Mouse (Mus musculus): ENCODE data around the gene Mmp9. TPM values are rescaled to one million over a fixed set of nuclear protein-coding genes. Genes with fewer than 3 reads are reported as not detected.

Gene Mmp9
- total and polyA plus RNA-seq, 2 experiments from 2014 or later: 7.1 to 8.8 TPM

DNA sequence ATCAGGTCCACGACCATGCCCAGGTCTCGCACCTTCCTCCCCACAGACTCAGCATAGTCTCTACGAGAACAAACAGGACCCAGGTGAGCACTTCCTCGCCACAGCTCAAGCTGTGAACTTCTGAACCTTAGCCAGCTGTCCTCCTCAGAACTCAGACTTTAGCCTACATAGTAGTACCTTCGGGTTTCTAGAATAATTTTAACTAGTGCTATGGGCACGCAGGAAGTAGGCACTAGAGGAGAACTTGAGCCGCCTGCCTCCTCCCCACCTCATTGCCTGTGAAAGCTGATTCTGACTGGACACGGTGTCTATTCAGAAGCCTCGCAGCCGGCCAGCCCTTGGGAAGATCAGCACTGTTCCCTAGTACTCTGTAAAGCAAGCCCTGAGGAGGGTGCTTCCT is 63.7 kb downstream of the Mmp9 start:
- no peaks in the 10 kb centered on the region for H3K9me3 ChIP-seq (ENCODE audit: low read length)
- H3K27me3 ChIP-seq (ENCODE audit: insufficient read depth, low read length): no peaks in the 10 kb centered on the region
- ATAC-seq (no peak), DNase-seq (ENCODE audit: low spot score) (no peak)
- no peak for TF ChIP-seq CTCF (IDR thresholded peaks at IDR 0.05; ENCODE audit: low read depth)
- H3K9ac ChIP-seq (replicated peaks; ENCODE audit: low read length): no peak overlapping the region
- no peak overlapping the region for H3K27ac ChIP-seq
- WGBS: 89% methylated on average over 10 of the region's 10 CpGs
- no peak overlapping the region for H3K4me3 ChIP-seq (ENCODE audit: low read length)
- H3K36me3 ChIP-seq (ENCODE audit: insufficient read depth, low read length): peaks cover 80% of the 10 kb centered on the region
- H3K4me2 ChIP-seq (ENCODE audit: low read depth, low read length): no peak overlapping the region
- H3K4me1 ChIP-seq (ENCODE audit: insufficient read depth, low read length): no peaks in the 10 kb centered on the region

Other genes with a start within 250 kb of the Mmp9 start
- not detected in 2 replicates for gene Spint4, start 242.3 kb upstream of the Mmp9 start, total RNA-seq (2014; rRNA removed)
- not detected in 2 replicates for gene Spint4, start 242.3 kb upstream of the Mmp9 start, polyA plus RNA-seq (2015; fragmentation: Nextera tagmentation; extraction: Ambion mirVana)
- not detected in 2 replicates for gene Spint5, start 225.5 kb upstream of the Mmp9 start, total RNA-seq (2014; rRNA removed)
- not detected in 2 replicates for gene Spint5, start 225.5 kb upstream of the Mmp9 start, polyA plus RNA-seq (2015; fragmentation: Nextera tagmentation; extraction: Ambion mirVana)
- 1.3 TPM in 2 replicates for gene Wfdc3, start 194.8 kb upstream of the Mmp9 start, total RNA-seq (2014; rRNA removed)
- 0.73 and 0.76 TPM in 2 replicates for gene Wfdc3, start 194.8 kb upstream of the Mmp9 start, polyA plus RNA-seq (2015; fragmentation: Nextera tagmentation; extraction: Ambion mirVana)
- gene Dnttip1, start 194.8 kb upstream of the Mmp9 start, total RNA-seq (2014; rRNA removed): 17.1 and 24.9 TPM in 2 replicates
- 53.9 and 56.1 TPM in 2 replicates for gene Dnttip1, start 194.8 kb upstream of the Mmp9 start, polyA plus RNA-seq (2015; fragmentation: Nextera tagmentation; extraction: Ambion mirVana)
- 61.5 and 70.6 TPM in 2 replicates for gene Ube2c, start 170.9 kb upstream of the Mmp9 start, total RNA-seq (2014; rRNA removed)
- gene Ube2c, start 170.9 kb upstream of the Mmp9 start, polyA plus RNA-seq (2015; fragmentation: Nextera tagmentation; extraction: Ambion mirVana): 61.2 and 69.4 TPM in 2 replicates
- 12.2 TPM in 1 of 2 replicates, not detected in the other for gene Tnnc2, start 160.8 kb upstream of the Mmp9 start, total RNA-seq (2014; rRNA removed)
- gene Tnnc2, start 160.8 kb upstream of the Mmp9 start, polyA plus RNA-seq (2015; fragmentation: Nextera tagmentation; extraction: Ambion mirVana): 0.30 TPM in 1 of 2 replicates, not detected in the other
- 102 and 106 TPM in 2 replicates for gene Snx21, start 155.0 kb upstream of the Mmp9 start, total RNA-seq (2014; rRNA removed)
- gene Snx21, start 155.0 kb upstream of the Mmp9 start, polyA plus RNA-seq (2015; fragmentation: Nextera tagmentation; extraction: Ambion mirVana): 44.7 and 47.6 TPM in 2 replicates
- gene Acot8, start 135.9 kb upstream of the Mmp9 start, total RNA-seq (2014; rRNA removed): 18.5 and 39.5 TPM in 2 replicates
- 19.4 and 20.2 TPM in 2 replicates for gene Acot8, start 135.9 kb upstream of the Mmp9 start, polyA plus RNA-seq (2015; fragmentation: Nextera tagmentation; extraction: Ambion mirVana)
- gene Zswim3, start 135.7 kb upstream of the Mmp9 start, total RNA-seq (2014; rRNA removed): 6.4 and 8.3 TPM in 2 replicates
- gene Zswim3, start 135.7 kb upstream of the Mmp9 start, polyA plus RNA-seq (2015; fragmentation: Nextera tagmentation; extraction: Ambion mirVana): 5.2 and 5.5 TPM in 2 replicates
- gene Zswim1, start 118.1 kb upstream of the Mmp9 start, total RNA-seq (2014; rRNA removed): 23.9 and 24.6 TPM in 2 replicates
- gene Zswim1, start 118.1 kb upstream of the Mmp9 start, polyA plus RNA-seq (2015; fragmentation: Nextera tagmentation; extraction: Ambion mirVana): 26.5 and 29.0 TPM in 2 replicates
- not detected in 2 replicates for gene Spata25, start 112.2 kb upstream of the Mmp9 start, total RNA-seq (2014; rRNA removed)
- not detected in 2 replicates for gene Spata25, start 112.2 kb upstream of the Mmp9 start, polyA plus RNA-seq (2015; fragmentation: Nextera tagmentation; extraction: Ambion mirVana)
- 135 and 147 TPM in 2 replicates for gene Ctsa, start 107.9 kb upstream of the Mmp9 start, total RNA-seq (2014; rRNA removed)
- gene Ctsa, start 107.9 kb upstream of the Mmp9 start, polyA plus RNA-seq (2015; fragmentation: Nextera tagmentation; extraction: Ambion mirVana): 112 and 116 TPM in 2 replicates
- gene Neurl2, start 107.3 kb upstream of the Mmp9 start, total RNA-seq (2014; rRNA removed): 8.7 and 12.1 TPM in 2 replicates
- gene Neurl2, start 107.3 kb upstream of the Mmp9 start, polyA plus RNA-seq (2015; fragmentation: Nextera tagmentation; extraction: Ambion mirVana): 7.2 and 7.6 TPM in 2 replicates
- gene Pltp, start 83.1 kb upstream of the Mmp9 start, total RNA-seq (2014; rRNA removed): 76.2 and 88.7 TPM in 2 replicates
- gene Pltp, start 83.1 kb upstream of the Mmp9 start, polyA plus RNA-seq (2015; fragmentation: Nextera tagmentation; extraction: Ambion mirVana): 99.6 and 117 TPM in 2 replicates
- gene Pcif1, start 61.5 kb upstream of the Mmp9 start, total RNA-seq (2014; rRNA removed): 76.7 and 83.7 TPM in 2 replicates
- 107 and 108 TPM in 2 replicates for gene Pcif1, start 61.5 kb upstream of the Mmp9 start, polyA plus RNA-seq (2015; fragmentation: Nextera tagmentation; extraction: Ambion mirVana)
- 26.5 and 28.3 TPM in 2 replicates for gene Zfp335, start 29.0 kb upstream of the Mmp9 start, total RNA-seq (2014; rRNA removed)
- 9.0 and 9.2 TPM in 2 replicates for gene Zfp335, start 29.0 kb upstream of the Mmp9 start, polyA plus RNA-seq (2015; fragmentation: Nextera tagmentation; extraction: Ambion mirVana)
- 257 TPM in 2 replicates for gene Slc12a5, start 20.0 kb downstream of the Mmp9 start, total RNA-seq (2014; rRNA removed)
- gene Slc12a5, start 20.0 kb downstream of the Mmp9 start, polyA plus RNA-seq (2015; fragmentation: Nextera tagmentation; extraction: Ambion mirVana): 67.1 and 71.0 TPM in 2 replicates
- 60.8 and 101 TPM in 2 replicates for gene Ncoa5, start 94.1 kb downstream of the Mmp9 start, total RNA-seq (2014; rRNA removed)
- gene Ncoa5, start 94.1 kb downstream of the Mmp9 start, polyA plus RNA-seq (2015; fragmentation: Nextera tagmentation; extraction: Ambion mirVana): 55.5 and 56.3 TPM in 2 replicates
- 3.8 and 7.3 TPM in 2 replicates for gene Cd40, start 114.8 kb downstream of the Mmp9 start, total RNA-seq (2014; rRNA removed)
- 4.8 and 5.4 TPM in 2 replicates for gene Cd40, start 114.8 kb downstream of the Mmp9 start, polyA plus RNA-seq (2015; fragmentation: Nextera tagmentation; extraction: Ambion mirVana)
- gene 1700025C18Rik, start 150.0 kb downstream of the Mmp9 start, total RNA-seq (2014; rRNA removed): not detected in 2 replicates
- not detected in 2 replicates for gene 1700025C18Rik, start 150.0 kb downstream of the Mmp9 start, polyA plus RNA-seq (2015; fragmentation: Nextera tagmentation; extraction: Ambion mirVana)

Measured in hindbrain, postnatal 0 days (tissue).